Mouse (Mus musculus) limb, embryonic 14.5 days (tissue): ENCODE results near the gene Hoxb2. TPM values are rescaled to one million over a fixed set of nuclear protein-coding genes. Genes with fewer than 3 reads are reported as not detected.

Experiments
- ATAC-seq: fragments of 200-750 bp; cut with Nextera tagmentation; 2 replicates; pipeline ENCODE4 v1.8.0; 2017; ENCODE audit warnings: low read depth, moderate number of reproducible peaks, moderate TSS enrichment; ENCODE audit not compliant: low FRiP score
- DNase-seq: peaks from one replicate; pipeline ENCODE4 v3.0.0-alpha.2; 2015; ENCODE audit warnings: low spot score
- H3K27ac ChIP-seq: fragments of 300-500 bp; sonication (generic); replicated peaks from 2 replicates; pipeline ENCODE4 v1.5.1; 2014; ENCODE audit warnings: low read depth, mild to moderate bottlenecking, low read length, moderate library complexity, mixed read lengths
- H3K27me3 ChIP-seq: fragments of 300-500 bp; sonication (generic); 2 replicates; pipeline ENCODE4 v1.6.1; 2014; ENCODE audit warnings: low read length, mixed read lengths; ENCODE audit not compliant: control insufficient read depth, insufficient read depth
- H3K36me3 ChIP-seq: fragments of 300-500 bp; sonication (generic); 2 replicates; pipeline ENCODE4 v1.6.1; 2014; ENCODE audit warnings: mild to moderate bottlenecking, low read length, moderate library complexity, mixed read lengths; ENCODE audit not compliant: control insufficient read depth, insufficient read depth
- H3K4me1 ChIP-seq: fragments of 300-500 bp; sonication (generic); 2 replicates; pipeline ENCODE4 v1.6.1; 2014; ENCODE audit warnings: antibody characterized with exemption, low read length, mixed read lengths; ENCODE audit not compliant: control insufficient read depth, insufficient read depth
- H3K4me2 ChIP-seq: fragments of 300-500 bp; sonication (generic); replicated peaks from 2 replicates; pipeline ENCODE4 v1.6.1; 2014; ENCODE audit warnings: low read depth, mild to moderate bottlenecking, low read length, moderate library complexity; ENCODE audit not compliant: severe bottlenecking
- H3K4me3 ChIP-seq: fragments of 300-500 bp; sonication (generic); replicated peaks from 2 replicates; pipeline ENCODE4 v1.5.1; 2014; ENCODE audit warnings: low read length
- H3K9ac ChIP-seq: fragments of 300-500 bp; sonication (generic); 2 replicates; pipeline ENCODE4 v1.6.1; 2014; ENCODE audit warnings: mild to moderate bottlenecking, low read depth, low read length, moderate library complexity; ENCODE audit not compliant: severe bottlenecking
- H3K9me3 ChIP-seq: fragments of 300-500 bp; sonication (generic); 2 replicates; pipeline ENCODE4 v1.6.1; 2016; ENCODE audit warnings: low read length; ENCODE audit not compliant: control insufficient read depth
- POLR2A ChIP-seq: fragments of 200-500 bp; IDR thresholded peaks from 2 replicates; pipeline ENCODE4 v1.8.0; 2012; ENCODE audit warnings: inconsistent platforms, mild to moderate bottlenecking, moderate library complexity, borderline replicate concordance; ENCODE audit not compliant: insufficient read depth, insufficient read length; ENCODE audit errors: extremely low read depth
- WGBS: fragments of 180-500 bp; shearing (Covaris S2); extraction: QIAGEN DNeasy Blood & Tissue Kit; methylation state at CpG from one replicate; pipeline ENCODE4 v1.1.7; 2014; 5-methylcytosine and 5-hydroxymethylcytosine counted together
- polyA plus RNA-seq, 2 experiments: library from polyadenylated mRNA; depleted of rRNA in 1 of 2; stranded (reverse) in 1 of 2; unstranded in 1 of 2; fragments of >200 nt; fragmentation: Nextera tagmentation in 1 of 2; extraction: Ambion mirVana in 1 of 2; gene quantifications; 2 replicates each; pipeline versions ENCODE4 v1.2.1 to v1.2.3; 2012 to 2014

Gene Hoxb2
- polyA plus RNA-seq (2012; rRNA removed) (9.6 and 9.9 TPM in 2 replicates), polyA plus RNA-seq (2014; fragmentation: Nextera tagmentation; extraction: Ambion mirVana) (4.2 and 5.8 TPM in 2 replicates)

GRCm38 (mm10) chr11:96350341-96350624, at the start of gene Hoxb2:
Hoxb2 (plus strand) TSS chr11:96350525.
- no peak within 1 kb of the TSS for H3K9ac ChIP-seq
- H3K4me2 ChIP-seq = no peak within 1 kb of the TSS; the same call in 1 of the 2 replicates
- DNase-seq = no peak
- no peaks in the 10 kb centered on the region for H3K9me3 ChIP-seq
- no peak within 1 kb of the TSS for H3K4me3 ChIP-seq
- H3K36me3 ChIP-seq = no peaks in the 10 kb centered on the region
- peaks cover 4% of the 10 kb centered on the region; the same call in 1 of the 2 replicates for H3K4me1 ChIP-seq
- ATAC-seq = no peak
- 12% methylated on average over 2 of the region's 2 CpGs for WGBS
- no peak for TF ChIP-seq POLR2A
- peaks cover 91% of the 10 kb centered on the region for H3K27me3 ChIP-seq
- H3K27ac ChIP-seq = no peak within 1 kb of the TSS

- no peak for ATAC-seq
- Histone ChIP-seq H3K4me1 (0 out of 2 replicates have a peak, but pooled peaks cover 3% of the 10 kb centered on the region), H3K4me2 (no peak overlapping the region), H3K27ac (no peak overlapping the region), H3K9me3 (no peaks in the 10 kb centered on the region), H3K9ac (no peak overlapping the region), H3K4me3 (no peak overlapping the region), H3K27me3 (peaks cover 100% of the 10 kb centered on the region), H3K36me3 (no peaks in the 10 kb centered on the region)
- DNase-seq = no peak
- TF ChIP-seq POLR2A = no peak
- WGBS = 17% methylated on average over 10 of the region's 10 CpGs
Observed at GRCm38 (mm10) chr11:96301064-96301431, 49.3 kb upstream of the Hoxb2 start.

GRCm38 (mm10) chr11:96301837-96302236, 48.5 kb upstream of the Hoxb2 start:
- WGBS = 2% methylated on average over 15 of the region's 15 CpGs
- Histone ChIP-seq H3K9ac (no peak overlapping the region), H3K27ac (no peak overlapping the region), H3K27me3 (peaks cover 100% of the 10 kb centered on the region), H3K4me2 (no peak overlapping the region), H3K4me1 (0 out of 2 replicates have a peak, but pooled peaks cover 3% of the 10 kb centered on the region), H3K4me3 (no peak overlapping the region), H3K36me3 (no peaks in the 10 kb centered on the region), H3K9me3 (no peaks in the 10 kb centered on the region)
- DNase-seq = no peak
- no peak for TF ChIP-seq POLR2A
- ATAC-seq = no peak

- Histone ChIP-seq H3K36me3 (no peaks in the 10 kb centered on the region), H3K27me3 (peaks cover 100% of the 10 kb centered on the region), H3K9ac (no peak overlapping the region), H3K4me2 (no peak overlapping the region), H3K27ac (no peak overlapping the region), H3K4me1 (0 out of 2 replicates have a peak, but pooled peaks cover 3% of the 10 kb centered on the region), H3K9me3 (no peaks in the 10 kb centered on the region), H3K4me3 (no peak overlapping the region)
- DNase-seq = no peak
- no peak for TF ChIP-seq POLR2A
- 11% methylated on average over 23 of the region's 23 CpGs for WGBS
- no peak for ATAC-seq
Observed at GRCm38 (mm10) chr11:96302381-96303150, 47.8 kb upstream of the Hoxb2 start.

GRCm38 (mm10) chr11:96303151-96304099, 46.9 kb upstream of the Hoxb2 start, which contains the start of gene Hoxb5:
Hoxb5 (plus strand) TSS chr11:96303336.
- peak within 1 kb of the TSS; percentile 12; the same call in 1 of the 2 replicates for H3K9ac ChIP-seq
- no peak within 1 kb of the TSS for H3K27ac ChIP-seq
- no peaks in the 10 kb centered on the region for H3K36me3 ChIP-seq
- DNase-seq (peak; percentile 81), ATAC-seq (0 out of 2 replicates have a peak, but pooled peaks have one; percentile 11)
- H3K4me1 ChIP-seq = 0 out of 2 replicates have a peak, but pooled peaks cover 3% of the 10 kb centered on the region
- no peak for TF ChIP-seq POLR2A
- peak within 1 kb of the TSS; percentile 23 for H3K4me3 ChIP-seq
- WGBS = 1% methylated on average over 68 of the region's 69 CpGs
- no peaks in the 10 kb centered on the region for H3K9me3 ChIP-seq
- peaks cover 100% of the 10 kb centered on the region for H3K27me3 ChIP-seq
- H3K4me2 ChIP-seq = peak within 1 kb of the TSS; percentile 35
